Mouse (Mus musculus): ENCODE results near the gene Themis3. TPM values are rescaled to one million over a fixed set of nuclear protein-coding genes. Genes with fewer than 3 reads are reported as not detected.

Gene Themis3
- polyA plus RNA-seq, 1 experiment, result not detected

DNA sequence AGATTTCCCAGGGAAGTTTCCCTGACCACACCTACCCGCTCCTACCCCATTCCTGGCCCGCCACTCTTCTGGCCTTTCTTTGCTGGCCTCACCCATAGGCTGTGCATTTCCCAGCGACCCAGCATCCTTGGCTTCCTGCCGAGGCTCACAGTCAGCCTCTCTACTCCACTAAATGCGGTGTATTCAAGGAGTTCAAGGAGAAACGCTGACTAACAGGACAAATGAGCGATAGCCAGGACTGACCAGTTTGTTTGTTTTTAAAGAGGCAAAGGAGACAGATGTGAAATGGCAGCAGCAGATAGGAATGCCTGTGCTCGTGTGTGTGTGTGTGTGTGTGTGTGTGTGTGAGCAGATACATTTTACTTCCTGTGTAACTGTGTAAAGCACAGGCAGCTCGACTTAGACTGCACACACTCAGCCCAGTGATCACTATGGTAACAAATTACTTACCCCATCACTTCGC lies 84.2 kb downstream of the Themis3 start:
- Histone ChIP-seq H3K27me3 (ENCODE audit: control insufficient read depth, insufficient read depth, insufficient read length) (no peaks in the 10 kb centered on the region), H3K4me3 (no peak overlapping the region), H3K36me3 (ENCODE audit: control insufficient read depth, insufficient read depth) (peaks cover 7% of the 10 kb centered on the region), H3K4me2 (ENCODE audit: low read depth) (peak overlapping the region; percentile 46), H3K79me2 (ENCODE audit: control insufficient read depth, insufficient read depth) (peaks cover 50% of the 10 kb centered on the region), H3ac (ENCODE audit: control insufficient read depth, insufficient read length) (no peak overlapping the region)
- TF ChIP-seq CEBPB (IDR thresholded peaks at IDR 0.05; ENCODE audit: insufficient read depth, poor library complexity, severe bottlenecking) (no peak), SRF (IDR thresholded peaks at IDR 0.05; ENCODE audit: control insufficient read depth, insufficient read length, low read depth) (no peak), USF1 (IDR thresholded peaks at IDR 0.05; ENCODE audit: low read depth) (no peak), E2F4 (IDR thresholded peaks at IDR 0.05; ENCODE audit: insufficient read depth) (no peak), MAX (IDR thresholded peaks at IDR 0.05; ENCODE audit: low read depth) (no peak)

DNA sequence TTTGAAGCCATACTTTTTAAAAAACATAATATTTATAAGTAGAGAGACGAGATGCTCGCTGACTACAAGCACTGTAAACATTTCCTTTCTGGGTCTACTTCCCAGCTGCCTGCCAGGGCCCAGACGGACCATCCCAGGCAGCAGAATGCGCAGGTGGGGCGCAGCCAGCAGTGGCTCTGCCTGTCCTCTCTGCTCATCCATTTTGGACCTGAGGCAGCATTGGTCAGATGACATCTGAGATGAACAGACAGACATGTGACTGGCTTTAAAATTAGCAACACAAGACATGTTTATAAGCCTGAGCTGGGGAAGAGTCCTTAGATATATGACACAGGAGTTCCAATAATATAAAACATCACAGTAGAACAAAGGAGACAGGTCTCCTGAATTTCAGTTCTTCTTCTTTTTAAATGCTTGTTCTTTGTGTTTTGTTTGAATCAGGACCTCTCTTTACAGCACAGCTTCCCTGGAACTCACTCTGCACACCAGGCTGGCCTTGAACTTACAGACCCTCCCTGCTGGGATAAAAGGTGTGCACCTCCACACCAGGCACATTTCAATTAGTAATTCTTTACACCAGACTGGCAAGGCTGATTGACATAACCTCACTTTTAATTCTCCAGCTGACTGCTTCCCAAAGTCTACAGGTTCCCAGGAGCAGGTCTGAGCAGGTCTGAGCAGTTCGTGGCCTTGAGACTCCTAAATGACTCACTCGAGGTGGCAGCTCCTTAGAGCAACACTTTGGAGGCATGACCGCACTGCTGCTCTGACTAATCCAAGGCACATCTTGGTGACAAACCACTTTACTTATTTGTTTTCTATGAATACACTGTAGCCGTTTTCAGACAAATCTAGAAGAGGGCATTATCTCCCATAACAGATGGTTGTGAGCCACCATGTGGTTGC lies 87.1 kb downstream of the Themis3 start:
- Histone ChIP-seq H3K79me2 (ENCODE audit: control insufficient read depth, insufficient read depth) (peaks cover 26% of the 10 kb centered on the region), H3K36me3 (ENCODE audit: control insufficient read depth, insufficient read depth) (no peaks in the 10 kb centered on the region), H3K27me3 (ENCODE audit: control insufficient read depth, insufficient read depth, insufficient read length) (no peaks in the 10 kb centered on the region), H3ac (ENCODE audit: control insufficient read depth, insufficient read length) (no peak overlapping the region), H3K4me2 (ENCODE audit: low read depth) (peak overlapping the region; percentile 13), H3K4me3 (no peak overlapping the region)
- TF ChIP-seq USF1 (IDR thresholded peaks at IDR 0.05; ENCODE audit: low read depth) (peak; percentile 57), REST (IDR thresholded peaks at IDR 0.05; ENCODE audit: insufficient read depth, insufficient read length) (no peak)

DNA sequence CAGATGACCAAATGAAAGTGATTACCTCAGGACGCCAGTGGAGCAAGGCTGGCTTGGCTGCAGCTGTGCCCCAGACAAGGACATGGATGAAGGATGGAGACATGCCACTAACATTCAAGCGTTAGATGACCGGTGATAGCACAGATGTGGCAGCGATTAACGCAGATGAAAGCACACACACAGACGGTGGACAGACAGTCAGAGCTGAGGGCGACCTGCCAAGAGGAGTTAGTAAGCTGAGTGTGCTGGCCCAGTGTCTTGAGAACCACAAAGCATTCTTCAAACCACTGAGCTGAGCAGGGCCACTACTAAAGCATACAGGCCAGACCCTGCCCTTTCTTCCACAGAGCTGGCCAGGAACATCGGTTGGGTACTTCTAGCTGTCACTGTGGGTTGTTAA lies 89.5 kb downstream of the Themis3 start:
- H3K36me3 ChIP-seq (ENCODE audit: control insufficient read depth, insufficient read depth), result peaks cover 2% of the 10 kb centered on the region
- TF ChIP-seq REST (IDR thresholded peaks at IDR 0.05; ENCODE audit: insufficient read depth, insufficient read length), result no peak
- TF ChIP-seq MYOG (IDR thresholded peaks at IDR 0.05; ENCODE audit: control insufficient read depth in 1 of 3, insufficient read depth in 1 of 3, insufficient read length in 2 of 3, low read depth in 2 of 3), result peak in 2 of 3 experiments; percentile 34 to 49
- peak in 1 of 3 experiments; percentile 13 for TF ChIP-seq MYOD1 (IDR thresholded peaks at IDR 0.05; ENCODE audit: control insufficient read depth in 1 of 3, insufficient read length in 2 of 3, low read depth in 2 of 3)
- TF ChIP-seq POLR2AphosphoS2 (IDR thresholded peaks at IDR 0.05; ENCODE audit: insufficient read length, low read depth), result no peak
- no peak for TF ChIP-seq USF1 (IDR thresholded peaks at IDR 0.05; ENCODE audit: low read depth)
- no peak overlapping the region for H3K4me3 ChIP-seq
- H3K27me3 ChIP-seq (ENCODE audit: control insufficient read depth, insufficient read depth, insufficient read length), result no peaks in the 10 kb centered on the region
- peak overlapping the region; percentile 18 for H3K4me2 ChIP-seq (ENCODE audit: low read depth)
- no peak overlapping the region for H3ac ChIP-seq (ENCODE audit: control insufficient read depth, insufficient read length)
- H3K79me2 ChIP-seq (ENCODE audit: control insufficient read depth, insufficient read depth), result peaks cover 19% of the 10 kb centered on the region

Other genes starting within 250 kb of the Themis3 start
- gene Mtcl1, start 144.9 kb downstream of the Themis3 start, polyA plus RNA-seq (2012; fragmentation: generic; extraction: Trizol), result 18.3 TPM
- 46.9 TPM for gene Rab12, start 74.9 kb downstream of the Themis3 start, polyA plus RNA-seq (2012; fragmentation: generic; extraction: Trizol)